Mouse (Mus musculus) testis, postnatal 10 days (tissue): ENCODE data around the gene Gm42791.

Experiments
- DNase-seq: peaks from one replicate; pipeline ENCODE4 v3.0.0; 2021; ENCODE audit warnings: low spot score

The Gm42791 gene

DNA sequence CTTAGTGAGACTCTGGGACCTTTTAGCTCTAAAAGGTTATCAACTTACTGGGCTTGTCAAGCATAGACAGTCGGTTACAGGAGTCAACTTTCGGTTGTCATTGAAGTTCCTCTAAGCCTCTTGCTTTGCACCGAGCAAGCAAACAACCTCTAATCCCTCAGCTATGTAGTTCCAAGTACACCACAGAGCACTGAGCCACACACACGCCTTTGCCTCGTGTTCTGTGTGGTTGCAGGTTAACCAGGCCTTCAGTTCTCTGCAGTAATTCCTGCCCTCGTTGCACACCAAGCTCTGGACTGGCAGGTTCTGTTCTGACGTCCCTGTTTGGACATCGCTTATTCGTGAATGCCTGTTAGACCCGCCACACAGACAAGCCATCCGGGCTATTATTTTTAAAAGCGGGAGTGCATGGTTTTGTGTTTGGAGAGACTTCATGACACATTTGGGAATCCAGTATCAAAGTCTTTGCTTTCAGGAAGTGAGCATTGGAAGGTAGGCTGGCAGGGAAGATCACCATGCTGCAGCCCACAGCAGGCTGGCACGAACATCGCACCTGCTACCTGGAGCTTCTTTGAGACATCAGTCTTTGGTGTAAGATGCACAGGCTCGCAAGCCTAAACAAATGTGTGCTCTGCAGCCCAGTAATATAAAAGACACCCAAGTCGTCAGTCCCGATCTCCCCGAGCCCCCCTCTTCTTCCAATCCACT, 16.3 kb downstream of the Gm42791 start:
- no peak for DNase-seq

GRCm38 (mm10) chr5:148977698-148978457, 17.1 kb downstream of the Gm42791 start:
- DNase-seq = no peak

- no peak for DNase-seq
Measured at GRCm38 (mm10) chr5:148976876-148977275, 18.1 kb downstream of the Gm42791 start.

DNA sequence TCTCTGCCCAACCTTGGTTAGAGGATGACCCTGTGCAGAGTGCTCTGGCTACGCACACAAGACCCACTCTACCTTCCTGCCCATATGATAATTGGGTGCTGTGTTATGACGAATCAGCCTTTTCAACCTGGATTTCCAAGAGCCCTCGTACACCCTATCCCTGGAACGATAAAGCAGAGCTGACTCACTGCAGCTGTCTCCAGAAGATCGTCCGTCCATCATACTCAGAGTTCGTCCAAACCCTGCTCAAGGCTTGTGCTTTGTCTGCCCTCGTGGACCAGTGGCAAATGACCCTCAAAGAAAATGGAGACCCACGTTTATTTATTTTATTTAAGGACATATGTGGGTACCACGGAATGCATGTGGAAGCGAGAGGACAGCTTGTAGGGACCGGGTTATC, 19.9 kb downstream of the Gm42791 start:
- DNase-seq = no peak

DNA sequence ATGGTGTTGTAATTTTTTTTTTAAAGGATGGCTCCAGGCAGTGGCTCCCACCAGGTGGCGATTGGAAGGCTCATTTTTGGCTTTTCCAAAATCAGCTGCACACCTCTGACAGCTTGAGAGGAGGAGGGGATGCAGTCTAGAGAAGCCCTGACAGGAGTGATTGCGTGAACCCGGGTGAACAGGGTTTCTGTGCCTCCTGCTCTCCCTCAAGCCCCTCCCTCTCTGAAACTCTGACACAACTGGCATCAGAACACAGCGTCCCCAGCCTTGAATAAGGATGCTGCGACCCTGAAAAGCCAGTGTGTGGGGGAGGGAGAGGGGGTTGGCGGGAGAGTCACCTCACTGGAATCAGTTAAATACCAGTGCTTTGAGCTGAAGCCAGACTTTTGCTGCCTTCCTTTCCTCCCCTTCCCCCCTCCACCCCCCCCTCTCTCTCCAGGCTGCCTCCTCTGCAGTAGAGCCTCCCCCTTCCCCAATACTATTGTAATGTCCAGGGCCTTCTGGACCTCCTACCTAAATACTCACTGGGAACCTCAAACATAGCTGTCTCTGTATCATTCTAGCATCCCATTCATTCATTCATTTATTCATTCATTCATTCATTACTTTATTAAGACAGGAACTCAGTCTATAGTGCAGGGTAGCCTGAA, 21.8 kb downstream of the Gm42791 start:
- DNase-seq = no peak

DNA sequence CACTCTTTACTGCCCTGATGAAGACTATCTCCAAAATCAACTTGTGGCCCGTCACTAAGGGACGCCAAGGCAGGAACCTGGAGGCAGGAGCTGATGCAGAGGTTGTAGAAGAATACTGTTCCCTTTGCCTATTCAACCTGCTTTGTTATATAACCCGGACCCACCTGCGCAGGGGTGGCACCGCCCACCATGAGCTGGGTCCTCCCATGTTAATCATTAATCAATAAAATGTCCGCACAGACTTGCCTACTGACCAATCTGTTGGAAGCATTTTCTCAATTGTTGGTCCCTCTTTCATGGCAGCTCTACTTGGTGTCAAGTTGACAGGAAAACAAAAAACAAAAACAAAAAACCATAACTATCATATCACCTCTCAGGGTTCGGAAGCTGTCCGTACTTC, 22.8 kb downstream of the Gm42791 start:
- DNase-seq = no peak

DNA sequence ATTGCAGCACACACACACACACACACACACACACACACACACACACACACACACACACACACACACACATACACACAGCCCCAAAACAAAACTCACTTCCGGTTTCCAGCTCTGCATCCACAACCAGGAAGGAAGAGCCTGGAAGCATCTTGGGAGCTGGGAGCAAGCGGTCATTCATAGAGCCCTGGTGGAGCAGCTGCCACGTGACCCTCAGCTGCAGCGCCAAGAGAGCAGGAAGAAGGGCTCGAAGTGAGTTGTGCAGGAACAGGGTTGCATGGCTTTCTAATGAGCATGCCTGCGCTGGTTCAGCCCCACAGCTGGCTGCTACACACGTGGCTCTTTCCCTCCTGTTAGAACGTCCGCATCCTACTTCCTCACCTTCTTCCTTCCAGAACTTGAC, 25.3 kb downstream of the Gm42791 start:
- no peak for DNase-seq

- DNase-seq = no peak
Measured at GRCm38 (mm10) chr5:148968958-148969576, 25.9 kb downstream of the Gm42791 start.

- no peak for DNase-seq
Measured at GRCm38 (mm10) chr5:148968179-148968578, 26.8 kb downstream of the Gm42791 start.

DNA sequence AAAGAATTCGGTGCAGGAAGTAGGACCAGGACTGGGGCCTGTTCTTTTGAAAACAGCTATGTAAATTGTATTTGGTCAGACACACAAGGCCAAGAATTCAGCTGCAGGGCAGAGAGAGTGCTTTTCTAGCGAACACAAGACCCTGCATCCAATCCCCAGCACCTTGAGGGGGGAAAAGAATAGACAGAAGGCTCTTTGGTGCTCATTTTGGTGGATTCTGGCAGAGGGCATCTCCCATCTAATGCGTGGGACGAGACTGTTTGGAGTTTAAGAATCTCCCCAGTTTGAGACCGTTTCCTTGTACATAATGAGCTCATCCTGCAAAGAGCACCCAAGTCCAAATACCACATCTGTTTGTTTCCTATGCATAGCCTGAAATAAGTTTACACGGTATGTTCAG, 28.6 kb downstream of the Gm42791 start:
- no peak for DNase-seq

GRCm38 (mm10) chr5:148965691-148966333, 29.1 kb downstream of the Gm42791 start:
- no peak for DNase-seq

GRCm38 (mm10) chr5:148965089-148965591, 29.8 kb downstream of the Gm42791 start:
- no peak for DNase-seq

DNA sequence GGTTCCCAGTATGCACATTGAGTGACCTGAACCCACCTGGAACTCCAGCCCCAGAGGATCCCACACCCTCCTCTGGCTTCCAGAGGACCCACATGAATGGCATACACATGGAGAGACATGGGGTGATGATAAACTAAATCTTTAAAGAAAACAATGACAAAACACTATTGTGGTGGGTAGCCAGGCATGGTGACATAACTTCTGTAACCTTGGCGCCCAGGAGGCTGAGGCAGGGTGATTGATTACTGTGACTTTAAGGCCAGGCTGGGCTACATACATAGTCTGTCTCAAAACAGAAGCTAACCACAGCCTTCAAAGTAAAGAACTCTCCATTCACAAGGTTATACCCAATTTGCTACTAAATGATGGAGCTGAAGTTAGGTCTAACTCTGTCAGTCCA, 30.7 kb downstream of the Gm42791 start:
- DNase-seq = no peak

DNA sequence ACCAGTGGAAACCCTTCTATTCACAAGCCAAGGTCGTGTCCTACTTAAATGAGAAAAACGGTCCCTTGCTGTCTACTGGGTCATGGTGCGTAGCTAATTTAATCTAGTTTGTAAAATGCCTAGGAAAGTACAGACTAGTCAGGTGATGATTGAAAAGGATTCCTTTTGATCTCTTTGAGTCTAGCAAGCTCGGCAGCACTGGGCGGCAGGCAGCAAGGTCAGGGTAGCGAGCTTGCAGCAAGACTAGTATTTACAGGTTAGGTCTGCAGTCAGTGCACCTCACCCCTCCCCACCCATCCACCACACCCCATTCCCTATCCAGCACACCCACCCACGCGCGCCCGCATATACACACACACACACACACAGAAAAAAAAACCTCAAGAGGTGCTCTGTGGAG, 34.7 kb downstream of the Gm42791 start:
- DNase-seq = peak; percentile 39

GRCm38 (mm10) chr5:148959068-148959990, 35.6 kb downstream of the Gm42791 start:
- peak; percentile 61 for DNase-seq

GRCm38 (mm10) chr5:148958355-148958754, 36.6 kb downstream of the Gm42791 start:
- peak; percentile 59 for DNase-seq

- no peak for DNase-seq
Measured at GRCm38 (mm10) chr5:148956898-148957535, 37.9 kb downstream of the Gm42791 start.

GRCm38 (mm10) chr5:148956091-148956490, 38.9 kb downstream of the Gm42791 start:
- DNase-seq = no peak

GRCm38 (mm10) chr5:148955575-148955974, 39.4 kb downstream of the Gm42791 start:
- DNase-seq = no peak
